Mouse (Mus musculus): ENCODE results near the gene Slc25a34. TPM values are rescaled to one million over a fixed set of nuclear protein-coding genes. Genes with fewer than 3 reads are reported as not detected.

The Slc25a34 gene
- polyA plus RNA-seq, 1 experiment from 2014 or later = 0.08 TPM

GRCm38 (mm10) chr4:141605421-141605820 lies 18.2 kb downstream of the Slc25a34 start:
- WGBS = 89% methylated on average over 5 of the region's 5 CpGs
- Histone ChIP-seq H3K4me2 (no peak overlapping the region), H3K36me3 (ENCODE audit: poor library complexity, severe bottlenecking) (no peaks in the 10 kb centered on the region), H3K9ac (no peak overlapping the region), H3K27ac (no peak overlapping the region), H3K4me1 (no peaks in the 10 kb centered on the region), H3K9me3 (replicated peaks) (no peaks in the 10 kb centered on the region), H3K27me3 (peaks cover 17% of the 10 kb centered on the region), H3K4me3 (no peak overlapping the region)
- no peak for ATAC-seq

DNA sequence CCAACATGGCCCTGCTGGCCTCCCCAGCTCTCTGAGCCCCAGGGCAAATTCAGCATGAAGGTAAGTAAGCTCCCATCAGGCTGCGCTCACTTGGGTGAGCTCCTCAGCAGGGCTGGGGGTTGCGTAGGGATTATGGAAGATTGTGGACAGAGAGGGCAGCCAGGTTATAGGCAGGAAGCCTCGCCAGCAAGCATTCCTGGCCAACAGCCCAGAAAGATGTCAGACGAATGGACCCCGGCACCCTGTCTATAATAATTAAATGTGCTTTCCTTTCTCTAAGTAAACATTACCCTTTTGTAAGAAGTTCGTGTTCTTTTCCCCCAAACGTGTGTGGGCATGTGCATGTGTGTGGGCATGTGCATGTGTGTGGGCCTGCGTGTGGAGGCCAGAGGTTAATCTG lies 19.1 kb downstream of the Slc25a34 start:
- H3K27me3 ChIP-seq = peaks cover 26% of the 10 kb centered on the region
- no peak for ATAC-seq

GRCm38 (mm10) chr4:141603921-141604320 lies 19.7 kb downstream of the Slc25a34 start:
- no peak for ATAC-seq
- Histone ChIP-seq H3K27me3 (peaks cover 32% of the 10 kb centered on the region), H3K4me3 (no peak overlapping the region), H3K27ac (no peak overlapping the region), H3K36me3 (ENCODE audit: poor library complexity, severe bottlenecking) (no peaks in the 10 kb centered on the region), H3K9me3 (replicated peaks) (no peaks in the 10 kb centered on the region), H3K4me2 (no peak overlapping the region), H3K9ac (no peak overlapping the region), H3K4me1 (peaks cover 10% of the 10 kb centered on the region)
- 64% methylated on average over 4 of the region's 4 CpGs for WGBS

More for the DNA sequence above, 19.1 kb downstream of the Slc25a34 start:
- peaks cover 4% of the 10 kb centered on the region for H3K4me1 ChIP-seq
- H3K27ac ChIP-seq = no peak overlapping the region
- no peak overlapping the region for H3K4me3 ChIP-seq
- no peaks in the 10 kb centered on the region for H3K9me3 ChIP-seq (replicated peaks)
- no peaks in the 10 kb centered on the region for H3K36me3 ChIP-seq (ENCODE audit: poor library complexity, severe bottlenecking)
- 64% methylated on average over 8 of the region's 8 CpGs for WGBS
- no peak overlapping the region for H3K4me2 ChIP-seq
- no peak overlapping the region for H3K9ac ChIP-seq

GRCm38 (mm10) chr4:141602523-141603223 lies 20.9 kb downstream of the Slc25a34 start:
- no peak overlapping the region for H3K4me3 ChIP-seq
- 87% methylated on average over 11 of the region's 11 CpGs for WGBS
- H3K9ac ChIP-seq = no peak overlapping the region
- no peak overlapping the region for H3K27ac ChIP-seq
- H3K4me1 ChIP-seq = peaks cover 16% of the 10 kb centered on the region
- peaks cover 45% of the 10 kb centered on the region for H3K27me3 ChIP-seq
- no peak for ATAC-seq
- H3K9me3 ChIP-seq (replicated peaks) = no peaks in the 10 kb centered on the region
- no peaks in the 10 kb centered on the region for H3K36me3 ChIP-seq (ENCODE audit: poor library complexity, severe bottlenecking)
- no peak overlapping the region for H3K4me2 ChIP-seq

DNA sequence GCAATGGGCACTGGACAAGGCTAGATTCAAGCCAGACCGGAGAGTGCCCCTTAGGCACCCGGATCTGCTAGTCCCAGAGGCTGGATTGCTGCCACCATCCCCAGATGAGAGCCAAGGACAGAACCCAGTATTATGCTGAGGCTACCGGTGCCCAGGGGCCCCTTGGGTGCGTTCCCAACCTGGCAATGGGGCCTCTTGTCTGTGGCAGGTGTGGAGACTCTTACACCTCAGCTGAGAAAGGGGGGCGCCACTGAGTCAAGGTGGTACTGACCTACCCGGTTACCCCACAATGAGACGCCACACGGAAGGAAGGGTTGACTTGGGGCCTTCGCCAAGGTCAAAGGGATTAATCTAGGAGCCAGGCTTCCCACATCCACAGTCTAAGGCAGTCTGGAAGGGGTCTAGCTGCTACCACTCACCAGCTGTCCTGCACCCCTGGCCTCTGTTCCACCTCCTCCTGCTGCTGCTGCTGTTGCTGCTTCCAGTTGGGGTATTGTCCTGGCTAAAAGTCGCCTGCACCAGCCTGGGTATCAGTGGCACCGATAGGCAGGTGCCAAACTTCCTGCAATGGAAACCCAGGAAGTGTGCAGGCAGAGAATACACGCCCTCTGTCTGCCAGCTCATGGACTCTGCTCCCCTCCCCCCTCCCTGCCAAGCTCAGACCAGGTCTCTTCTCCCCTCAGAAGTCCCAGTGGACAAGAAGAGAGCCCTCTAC lies 22.3 kb downstream of the Slc25a34 start:
- H3K4me2 ChIP-seq = no peak overlapping the region
- peaks cover 54% of the 10 kb centered on the region for H3K27me3 ChIP-seq
- no peak overlapping the region for H3K9ac ChIP-seq
- 70% methylated on average over 12 of the region's 12 CpGs for WGBS
- H3K27ac ChIP-seq = no peak overlapping the region
- H3K4me3 ChIP-seq = no peak overlapping the region
- H3K9me3 ChIP-seq (replicated peaks) = no peaks in the 10 kb centered on the region
- H3K36me3 ChIP-seq (ENCODE audit: poor library complexity, severe bottlenecking) = no peaks in the 10 kb centered on the region
- ATAC-seq = no peak
- H3K4me1 ChIP-seq = peaks cover 16% of the 10 kb centered on the region

DNA sequence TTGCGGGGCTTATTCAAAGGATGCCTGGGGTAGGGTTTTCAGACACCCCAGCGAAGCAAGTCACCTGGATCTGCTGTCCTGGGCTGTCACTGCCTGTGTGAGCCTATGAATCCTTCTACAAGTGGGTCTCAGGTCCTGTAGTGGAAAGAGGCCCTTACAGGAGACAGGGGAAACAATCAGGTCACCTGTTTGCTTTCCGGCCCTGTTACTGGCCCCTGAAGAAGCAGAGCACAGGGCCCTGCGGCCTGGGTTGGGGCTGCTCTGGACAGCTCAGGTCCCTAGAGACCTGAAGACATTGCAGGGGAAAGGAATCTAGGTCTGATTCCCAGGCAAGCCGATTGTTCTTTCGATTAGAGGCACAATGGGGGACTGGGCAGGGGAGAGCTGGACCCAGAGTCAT lies 23.3 kb downstream of the Slc25a34 start:
- H3K36me3 ChIP-seq (ENCODE audit: poor library complexity, severe bottlenecking) = no peaks in the 10 kb centered on the region
- H3K9ac ChIP-seq = no peak overlapping the region
- ATAC-seq = no peak; the same call in 1 of the 2 replicates
- no peak overlapping the region for H3K27ac ChIP-seq
- H3K27me3 ChIP-seq = peaks cover 54% of the 10 kb centered on the region
- WGBS = 27% methylated on average over 6 of the region's 6 CpGs
- H3K9me3 ChIP-seq (replicated peaks) = no peaks in the 10 kb centered on the region
- peaks cover 16% of the 10 kb centered on the region for H3K4me1 ChIP-seq
- H3K4me2 ChIP-seq = peak overlapping the region; percentile 76
- H3K4me3 ChIP-seq = no peak overlapping the region

DNA sequence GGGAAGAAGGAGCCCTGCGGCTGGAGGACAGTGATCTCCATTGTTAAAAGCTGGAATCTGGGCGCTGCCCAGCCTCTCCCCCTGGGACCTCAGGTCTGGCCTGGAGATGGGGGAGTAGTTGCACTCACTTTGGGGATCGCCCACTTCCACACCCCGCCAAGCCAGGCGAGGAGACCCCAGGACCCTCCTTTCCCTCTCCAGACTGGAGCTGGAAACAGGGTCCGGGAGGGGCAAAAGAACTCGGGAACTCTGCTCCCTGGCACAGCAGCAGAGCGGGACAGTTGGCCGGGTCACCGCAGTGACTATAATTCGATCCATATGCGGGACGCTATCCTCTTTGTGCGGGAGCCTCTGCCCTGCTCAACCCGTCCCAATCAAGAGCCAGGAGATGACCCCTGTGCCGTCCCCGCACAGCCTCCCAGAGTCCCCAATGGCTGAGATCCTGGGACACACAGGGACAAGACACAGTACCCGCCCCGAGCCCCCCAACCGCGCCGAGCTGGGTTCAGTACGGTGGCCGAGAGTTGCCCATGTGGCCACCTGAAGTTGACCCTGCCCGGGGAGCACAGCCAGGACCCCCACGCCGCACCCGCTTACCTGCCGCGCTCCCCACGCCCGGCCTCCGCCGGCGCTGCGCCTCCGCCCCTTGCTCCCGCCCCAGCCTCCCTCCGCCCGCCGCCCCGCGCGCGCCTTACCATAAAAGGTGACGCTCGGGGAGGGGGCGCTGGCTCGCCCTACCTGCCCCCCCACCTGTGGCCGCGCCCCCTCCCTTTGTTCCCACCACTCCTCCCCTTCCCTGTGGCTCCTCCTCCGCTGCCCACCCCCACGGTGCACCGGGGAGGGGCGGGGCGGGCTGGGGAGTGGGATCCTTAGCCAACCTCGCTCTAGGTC lies 24.1 kb downstream of the Slc25a34 start:
- H3K4me1 ChIP-seq = peaks cover 16% of the 10 kb centered on the region
- peak overlapping the region; percentile 76 for H3K4me2 ChIP-seq
- no peaks in the 10 kb centered on the region for H3K36me3 ChIP-seq (ENCODE audit: poor library complexity, severe bottlenecking)
- under 1% methylated on average over 35 of the region's 57 CpGs for WGBS
- no peaks in the 10 kb centered on the region for H3K9me3 ChIP-seq (replicated peaks)
- peak overlapping the region; percentile 50 for H3K4me3 ChIP-seq
- no peak overlapping the region for H3K27ac ChIP-seq
- peak; percentile 36; the same call in 1 of the 2 replicates for ATAC-seq
- peaks cover 54% of the 10 kb centered on the region for H3K27me3 ChIP-seq
- peak overlapping the region; percentile 62 for H3K9ac ChIP-seq

- peak overlapping the region; percentile 50 for H3K4me3 ChIP-seq
- H3K36me3 ChIP-seq (ENCODE audit: poor library complexity, severe bottlenecking) = peaks cover 5% of the 10 kb centered on the region; the same call in 1 of the 2 replicates
- ATAC-seq = no peak
- peaks cover 54% of the 10 kb centered on the region for H3K27me3 ChIP-seq
- peak overlapping the region; percentile 76 for H3K4me2 ChIP-seq
- peak overlapping the region; percentile 62 for H3K9ac ChIP-seq
- H3K4me1 ChIP-seq = peaks cover 16% of the 10 kb centered on the region
- 5% methylated on average over 9 of the region's 9 CpGs for WGBS
- H3K9me3 ChIP-seq (replicated peaks) = no peaks in the 10 kb centered on the region
- no peak overlapping the region for H3K27ac ChIP-seq
Observed at GRCm38 (mm10) chr4:141598894-141599250, 24.7 kb downstream of the Slc25a34 start.

GRCm38 (mm10) chr4:141598199-141598893 lies 25.3 kb downstream of the Slc25a34 start:
- Histone ChIP-seq H3K9ac (peak overlapping the region; percentile 62), H3K4me1 (peaks cover 16% of the 10 kb centered on the region), H3K4me3 (peak overlapping the region; percentile 50), H3K27ac (no peak overlapping the region), H3K36me3 (ENCODE audit: poor library complexity, severe bottlenecking) (peaks cover 5% of the 10 kb centered on the region; the same call in 1 of the 2 replicates), H3K4me2 (peak overlapping the region; percentile 76), H3K9me3 (replicated peaks) (no peaks in the 10 kb centered on the region), H3K27me3 (peaks cover 54% of the 10 kb centered on the region)
- ATAC-seq = no peak
- 2% methylated on average over 19 of the region's 19 CpGs for WGBS

DNA sequence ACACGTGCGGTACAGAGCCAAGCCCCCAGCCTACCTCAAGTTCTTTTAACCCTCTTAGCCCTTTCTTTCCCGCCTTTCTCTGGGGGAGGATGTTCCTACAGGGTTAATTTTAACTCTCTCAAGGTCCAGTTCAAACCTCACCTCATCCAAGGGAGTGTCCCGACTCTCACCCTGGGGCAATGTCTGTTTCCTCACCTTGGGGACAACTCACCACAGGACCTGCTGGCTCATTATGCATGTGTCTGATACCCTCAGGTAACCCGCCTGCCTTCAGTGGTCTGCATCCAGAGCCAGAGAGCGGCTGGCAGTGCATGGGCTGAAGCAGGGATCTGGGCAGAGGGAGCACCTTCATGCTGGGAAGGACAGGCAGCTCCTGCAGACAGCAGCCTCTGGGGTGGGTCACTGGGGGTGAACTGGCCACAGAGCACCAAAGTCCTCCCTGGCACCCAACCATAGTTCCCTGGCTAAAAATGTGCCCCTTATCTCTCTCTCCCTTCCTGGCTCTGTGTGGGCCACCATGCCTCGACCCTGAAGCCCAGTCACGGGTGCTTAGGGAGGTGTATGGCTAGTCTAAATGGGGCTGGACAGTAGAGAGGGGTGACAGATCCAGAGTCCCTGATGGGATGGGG lies 26.8 kb downstream of the Slc25a34 start:
- 84% methylated on average over 8 of the region's 8 CpGs for WGBS

DNA sequence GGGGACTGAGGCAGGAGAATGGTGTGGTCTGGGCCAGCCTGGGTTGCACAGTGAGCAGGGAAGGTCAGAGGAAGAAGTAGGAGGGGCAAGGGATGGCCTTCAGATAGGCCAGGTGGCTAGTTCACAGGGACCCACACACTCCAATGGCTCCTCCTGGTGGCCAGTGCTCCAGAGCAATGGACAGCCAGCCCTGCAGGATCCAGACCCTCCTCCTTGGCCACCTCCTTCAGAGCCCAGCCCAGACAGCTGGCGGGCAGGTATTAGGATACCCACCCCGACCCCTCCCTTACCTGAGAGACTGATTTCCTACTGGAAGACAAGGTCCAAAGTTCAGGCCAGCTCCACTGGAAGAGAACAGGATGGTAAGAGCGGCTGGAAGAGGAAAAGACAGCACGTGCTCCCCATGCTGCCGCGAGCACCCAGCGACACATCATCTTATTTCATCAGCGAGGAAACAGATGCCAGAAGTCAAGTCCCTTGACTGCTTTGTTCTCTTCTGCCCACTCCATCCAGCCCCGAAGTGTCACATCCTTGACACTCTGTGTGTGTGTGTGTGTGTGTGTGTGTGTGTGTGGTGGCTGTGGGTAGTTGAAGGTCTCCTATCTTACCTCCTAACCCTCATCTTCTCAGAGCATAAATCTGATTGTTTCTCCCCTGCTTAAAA lies 27.9 kb downstream of the Slc25a34 start:
- Histone ChIP-seq H3K27me3 (peaks cover 40% of the 10 kb centered on the region), H3K27ac (no peak overlapping the region), H3K9me3 (replicated peaks) (no peaks in the 10 kb centered on the region), H3K4me3 (no peak overlapping the region), H3K9ac (no peak overlapping the region), H3K4me2 (no peak overlapping the region), H3K4me1 (peaks cover 16% of the 10 kb centered on the region), H3K36me3 (ENCODE audit: poor library complexity, severe bottlenecking) (peaks cover 5% of the 10 kb centered on the region; the same call in 1 of the 2 replicates)
- 81% methylated on average over 9 of the region's 9 CpGs for WGBS
- no peak for ATAC-seq

More for the DNA sequence above, 26.8 kb downstream of the Slc25a34 start:
- H3K9ac ChIP-seq = no peak overlapping the region
- no peak overlapping the region for H3K4me3 ChIP-seq
- no peak for ATAC-seq
- H3K4me1 ChIP-seq = peaks cover 16% of the 10 kb centered on the region
- no peak overlapping the region for H3K27ac ChIP-seq
- H3K36me3 ChIP-seq (ENCODE audit: poor library complexity, severe bottlenecking) = peaks cover 5% of the 10 kb centered on the region; the same call in 1 of the 2 replicates
- H3K9me3 ChIP-seq (replicated peaks) = no peaks in the 10 kb centered on the region
- H3K4me2 ChIP-seq = no peak overlapping the region
- peaks cover 48% of the 10 kb centered on the region for H3K27me3 ChIP-seq
